Mouse (Mus musculus) gastrocnemius, adult 18-20 months (tissue): ENCODE results near the gene Olfr206. TPM values are rescaled to one million over a fixed set of nuclear protein-coding genes. Genes with fewer than 3 reads are reported as not detected.
"Not testable (repeated sequence)": the region's sequence is repeated elsewhere in the genome, so short reads cannot be mapped to it uniquely, and the experiment has no call there.

Experiments
- DNase-seq: peaks from one replicate; pipeline ENCODE4 v3.0.0; 2021; ENCODE audit warnings: low spot score
- long read RNA-seq, 2 experiments: library from polyadenylated mRNA; stranded (forward); transcript quantifications; one replicate each; pipeline ENCODE4 v2.0.0; 2021
- total RNA-seq, 2 experiments: library from RNA; stranded (reverse); gene quantifications; 2 replicates each; pipeline ENCODE4 v1.2.3; 2021

Olfr206 gene
- total RNA-seq = not detected
- long read RNA-seq, experiment 1 = 0 reads
- long read RNA-seq, experiment 2 = 0 reads

DNA sequence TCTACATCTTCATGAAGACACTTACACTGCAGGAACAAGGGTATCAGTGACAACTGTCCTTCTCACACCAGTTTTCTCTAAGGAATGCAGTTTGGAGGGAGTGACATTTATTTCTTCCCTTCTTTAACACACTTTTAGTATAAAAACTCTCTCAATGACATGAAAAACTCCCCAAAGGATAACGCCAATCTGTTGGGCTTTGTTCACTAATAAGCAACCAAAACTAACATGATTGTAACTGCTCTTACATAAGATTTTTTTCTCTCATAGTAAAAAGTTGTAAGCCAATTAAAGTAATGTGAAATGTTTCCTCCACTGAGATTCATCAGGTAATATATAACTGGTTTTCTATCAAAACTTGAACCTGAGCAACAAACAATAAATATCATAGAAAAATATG, at the start of gene Olfr206:
TSS of gene Olfr206 (minus strand) at position 101 of the 400 bp plus-strand sequence.
- no peak for DNase-seq

GRCm38 (mm10) chr16:59393300-59393699, 44.3 kb upstream of the Olfr206 start:
- no peak for DNase-seq

DNA sequence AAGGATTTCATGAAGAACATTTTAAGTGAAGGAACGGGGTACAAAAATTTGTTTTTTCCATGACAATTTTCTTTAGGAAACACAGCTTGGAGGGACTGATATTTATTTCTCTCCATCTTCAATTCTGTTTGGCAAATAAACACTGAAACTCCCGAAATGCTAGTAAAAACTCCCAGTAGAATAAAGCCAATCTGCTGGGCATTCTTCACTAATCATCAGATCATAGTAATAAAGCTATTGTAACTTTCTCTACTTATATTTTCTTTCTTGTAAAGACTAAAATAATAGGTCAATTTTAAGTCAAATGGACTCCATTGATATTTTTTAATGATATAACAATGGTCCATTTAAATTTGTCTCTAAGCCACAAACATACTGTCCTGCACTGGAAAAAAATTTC, 14.8 kb upstream of the Olfr206 start, which contains the start of gene Olfr209:
TSS of gene Olfr209 (minus strand) at position 101 of the 400 bp plus-strand sequence.
- DNase-seq = no peak

GRCm38 (mm10) chr16:59331038-59331437, 18.0 kb downstream of the Olfr206 start, which contains the start of gene Olfr205:
Gene Olfr205 (minus strand): TSS chr16:59331138.
- no peak for DNase-seq

DNA sequence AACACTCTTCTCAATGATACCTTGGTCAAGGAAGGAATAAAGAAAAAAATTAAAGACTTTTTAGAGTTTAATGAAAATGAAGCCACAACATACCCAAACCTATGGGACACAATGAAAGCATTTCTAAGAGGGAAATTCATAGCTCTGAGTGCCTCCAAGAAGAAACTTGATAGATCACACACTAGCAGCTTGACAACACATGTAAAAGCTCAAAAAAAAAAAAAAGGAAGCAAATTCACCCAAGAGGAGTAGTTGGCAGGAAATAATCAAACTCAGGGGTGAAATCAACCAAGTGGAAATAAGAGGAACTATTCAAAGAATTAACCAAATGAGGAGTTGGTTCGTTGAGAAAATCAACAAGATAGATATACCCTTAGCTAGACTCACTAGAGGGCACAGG, 25.8 kb downstream of the Olfr206 start:
- not testable (repeated sequence) for DNase-seq

- no peak for DNase-seq
Measured at GRCm38 (mm10) chr16:59318148-59318547, 30.9 kb downstream of the Olfr206 start, which contains the start of gene Olfr204. Gene Olfr204 (minus strand): TSS chr16:59318248.

GRCm38 (mm10) chr16:59298581-59298980, 50.5 kb downstream of the Olfr206 start, which contains the start of gene Olfr203:
Gene Olfr203 (plus strand): TSS chr16:59298881.
- no peak for DNase-seq

Other genes starting within 250 kb of the Olfr206 start
- gene Olfr193, start 237.4 kb downstream of the Olfr206 start, total RNA-seq = not detected
- gene Olfr194, start 228.2 kb downstream of the Olfr206 start, total RNA-seq = not detected
- not detected for gene Olfr195, start 202.2 kb downstream of the Olfr206 start, total RNA-seq
- not detected for gene Olfr196, start 178.8 kb downstream of the Olfr206 start, total RNA-seq
- gene Olfr198, start 145.7 kb downstream of the Olfr206 start, total RNA-seq = not detected
- not detected for gene Olfr199, start 129.5 kb downstream of the Olfr206 start, total RNA-seq
- gene Olfr201, start 76.6 kb downstream of the Olfr206 start, total RNA-seq = not detected
- not detected for gene Olfr202, start 62.5 kb downstream of the Olfr206 start, total RNA-seq
- gene Olfr203, start 50.4 kb downstream of the Olfr206 start, total RNA-seq = not detected
- not detected for gene Olfr204, start 31.0 kb downstream of the Olfr206 start, total RNA-seq
- not detected for gene Olfr205, start 18.1 kb downstream of the Olfr206 start, total RNA-seq
- gene Olfr209, start 14.7 kb upstream of the Olfr206 start, total RNA-seq = not detected
- not detected for gene Gabrr3, start 58.1 kb upstream of the Olfr206 start, total RNA-seq
- 10 to 100 TPM; 10.9 to 12.6 TPM for gene Riox2, start 122.5 kb upstream of the Olfr206 start, total RNA-seq